Mouse (Mus musculus): ENCODE results near the gene Agap2.

The Agap2 gene

DNA sequence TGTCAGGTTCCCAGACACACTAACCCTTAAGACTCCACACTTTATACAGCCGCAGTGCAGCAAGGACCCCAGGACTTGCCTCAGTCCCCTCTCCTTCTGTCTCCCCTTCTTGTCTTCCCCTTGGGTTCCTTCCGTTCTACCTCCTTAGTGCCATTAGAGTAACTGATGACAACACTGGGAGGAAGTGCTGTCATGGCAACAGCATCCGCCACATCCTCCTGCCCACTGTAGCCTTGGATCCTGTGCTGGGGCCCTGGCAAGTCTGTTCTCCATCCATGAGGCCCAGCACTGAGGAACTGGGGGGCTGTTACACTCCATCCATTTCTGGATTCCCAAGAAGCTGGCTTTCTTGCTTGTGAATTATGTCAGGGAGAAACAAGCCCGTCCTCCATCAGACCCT lies 998 bp downstream of the Agap2 start:
- ATAC-seq (ENCODE audit: low TSS enrichment): peak; percentile 33; the same call in 1 of the 2 replicates

GRCm38 (mm10) chr10:127077515-127077914 lies 2.4 kb downstream of the Agap2 start:
- ATAC-seq (ENCODE audit: low TSS enrichment): no peak

GRCm38 (mm10) chr10:127078001-127078676 lies 3.1 kb downstream of the Agap2 start:
- ATAC-seq (ENCODE audit: low TSS enrichment): peak; percentile 56

DNA sequence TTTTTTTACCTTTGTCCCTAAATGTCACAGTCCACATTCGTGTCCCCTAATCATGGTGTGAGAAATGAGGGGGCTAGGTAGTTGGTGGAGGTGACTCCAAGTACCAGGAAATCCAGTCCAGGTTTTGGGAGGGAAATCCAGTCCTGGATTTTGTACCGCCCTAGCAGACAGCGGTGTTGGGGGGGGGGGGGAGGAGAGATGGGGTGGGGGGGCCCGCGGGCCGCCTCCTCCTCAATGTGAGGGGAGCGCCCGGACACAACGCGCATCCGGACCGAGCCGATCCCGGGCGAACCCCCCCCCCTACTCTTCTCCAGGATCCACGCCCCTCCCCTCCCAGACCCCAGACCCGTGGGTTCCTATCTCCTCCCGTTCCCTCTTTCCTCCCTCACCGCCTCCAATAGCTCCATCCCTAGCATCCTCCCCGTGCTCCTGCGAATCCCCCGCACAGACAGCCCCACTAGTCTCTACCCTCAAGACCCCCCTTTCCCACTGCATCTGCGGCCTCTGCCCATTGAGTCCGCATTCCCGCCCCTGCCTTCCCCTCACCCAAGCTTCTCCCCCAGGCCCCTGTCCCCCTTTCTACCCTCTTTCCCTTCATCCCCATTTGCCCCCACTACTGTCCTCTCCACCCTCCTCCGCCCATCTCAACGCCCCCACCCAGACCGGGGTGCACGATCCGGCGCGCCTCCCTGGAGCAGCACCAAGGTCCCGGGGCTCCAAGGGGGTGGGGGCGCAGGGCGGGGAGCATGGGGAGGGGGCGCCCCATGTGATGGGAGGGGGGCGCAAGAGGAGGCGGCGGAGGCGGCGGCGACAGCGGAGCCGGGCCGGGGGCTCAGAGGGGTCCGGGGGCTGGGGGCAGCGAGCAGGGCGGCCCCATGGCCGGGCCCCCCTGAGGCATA lies 3.8 kb downstream of the Agap2 start:
- ATAC-seq (ENCODE audit: low TSS enrichment): no peak

GRCm38 (mm10) chr10:127079665-127080391 lies 4.7 kb downstream of the Agap2 start:
- no peak for ATAC-seq (ENCODE audit: low TSS enrichment)

- ATAC-seq (ENCODE audit: low TSS enrichment): peak; percentile 6; the same call in 1 of the 2 replicates
Measured at GRCm38 (mm10) chr10:127080901-127081780, 6.1 kb downstream of the Agap2 start.

GRCm38 (mm10) chr10:127081996-127082620 lies 7.0 kb downstream of the Agap2 start:
- 0 out of 2 replicates have a peak, but pooled peaks have one; percentile 15 for ATAC-seq (ENCODE audit: low TSS enrichment)

DNA sequence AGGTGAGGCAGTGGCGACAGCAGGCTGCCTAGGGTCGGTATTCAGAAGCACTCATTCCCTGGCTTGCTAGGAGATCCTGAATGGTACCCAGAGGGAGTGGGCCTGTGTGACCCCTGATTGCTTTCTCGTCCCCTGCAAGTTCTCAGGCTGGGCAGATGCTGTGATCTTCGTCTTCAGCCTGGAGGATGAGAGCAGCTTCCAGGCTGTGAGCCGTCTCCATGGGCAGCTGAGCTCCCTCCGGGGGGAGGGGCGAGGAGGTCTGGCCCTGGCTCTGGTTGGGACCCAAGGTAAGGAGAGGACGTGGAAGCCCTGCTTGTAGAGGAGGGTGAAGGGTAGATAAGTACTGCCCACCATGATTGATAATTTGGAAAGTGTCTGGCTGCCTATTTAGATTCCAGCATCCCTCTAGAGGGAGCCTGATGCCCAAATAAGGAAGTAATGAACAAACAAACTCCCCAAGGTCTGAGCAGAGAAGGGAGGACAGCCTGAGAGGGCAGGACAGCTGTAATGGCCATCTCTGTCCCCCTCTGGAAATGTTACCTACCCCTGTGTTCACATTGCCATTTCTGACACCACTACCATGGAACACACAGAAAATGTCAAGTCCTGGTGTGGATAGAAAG lies 8.3 kb downstream of the Agap2 start:
- no peak for ATAC-seq (ENCODE audit: low TSS enrichment)

DNA sequence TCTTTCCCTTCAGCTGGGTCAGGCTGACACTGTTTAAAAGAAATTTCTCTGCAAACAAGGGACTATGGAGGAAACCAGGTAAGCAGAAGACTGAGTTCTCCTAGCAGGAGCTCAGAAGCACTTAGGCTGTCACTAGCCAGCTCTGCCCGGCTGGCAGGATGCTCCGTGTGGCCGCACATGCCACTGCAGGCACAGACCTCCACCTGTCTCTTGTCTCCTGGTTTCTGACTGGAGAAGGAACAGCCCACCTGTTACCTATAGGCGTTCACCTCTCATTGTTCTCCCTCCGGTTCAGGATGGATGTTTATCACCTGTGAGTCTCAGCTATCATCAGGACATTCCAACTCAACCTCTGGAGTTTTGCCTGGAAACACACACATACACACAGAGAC lies 8.8 kb downstream of the Agap2 start:
- no peak for ATAC-seq (ENCODE audit: low TSS enrichment)

- no peak for ATAC-seq (ENCODE audit: low TSS enrichment)
Measured at GRCm38 (mm10) chr10:127085052-127085451, 10.0 kb downstream of the Agap2 start.

- no peak for ATAC-seq (ENCODE audit: low TSS enrichment)
Measured at GRCm38 (mm10) chr10:127085633-127086032, 10.5 kb downstream of the Agap2 start.

DNA sequence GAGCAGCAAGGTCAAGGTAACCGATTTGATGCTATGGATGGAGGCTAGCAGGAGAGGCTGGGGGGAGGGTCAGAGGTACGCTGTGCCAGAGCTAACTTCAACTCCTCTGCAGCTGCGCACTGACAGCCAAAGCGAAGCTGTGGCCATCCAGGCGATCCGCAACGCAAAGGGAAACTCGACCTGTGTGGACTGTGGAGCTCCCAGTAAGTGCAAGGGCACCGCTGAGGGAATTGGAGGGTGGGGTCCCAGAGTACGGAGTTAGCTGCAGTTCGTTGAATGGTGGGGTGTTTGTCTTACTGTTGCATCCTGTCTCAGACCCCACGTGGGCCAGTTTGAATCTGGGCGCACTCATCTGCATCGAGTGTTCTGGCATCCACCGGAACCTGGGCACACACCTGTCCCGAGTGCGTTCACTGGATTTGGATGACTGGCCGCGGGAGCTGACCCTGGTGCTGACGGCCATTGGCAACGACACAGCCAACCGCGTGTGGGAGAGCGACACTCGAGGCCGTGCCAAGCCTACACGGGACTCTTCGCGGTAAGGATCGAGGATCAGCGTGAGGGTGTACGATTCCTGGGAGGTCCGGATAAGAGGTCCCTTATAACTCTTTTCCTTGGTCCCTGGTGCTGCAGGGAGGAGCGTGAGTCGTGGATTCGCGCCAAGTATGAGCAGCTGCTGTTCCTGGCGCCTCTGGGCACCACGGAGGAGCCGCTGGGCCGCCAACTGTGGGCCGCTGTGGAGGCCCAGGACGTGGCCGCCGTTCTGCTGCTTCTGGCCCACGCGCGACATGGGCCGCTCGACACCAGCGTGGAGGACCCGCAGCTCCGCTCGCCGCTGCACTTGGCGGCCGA lies 15.7 kb downstream of the Agap2 start:
- peak; percentile 8; the same call in 1 of the 2 replicates for ATAC-seq (ENCODE audit: low TSS enrichment)

- peak; percentile 8; the same call in 1 of the 2 replicates for ATAC-seq (ENCODE audit: low TSS enrichment)
Measured at GRCm38 (mm10) chr10:127091507-127092396, 16.7 kb downstream of the Agap2 start.

- no peak for ATAC-seq (ENCODE audit: low TSS enrichment)
Measured at GRCm38 (mm10) chr10:127092742-127093141, 17.7 kb downstream of the Agap2 start.

DNA sequence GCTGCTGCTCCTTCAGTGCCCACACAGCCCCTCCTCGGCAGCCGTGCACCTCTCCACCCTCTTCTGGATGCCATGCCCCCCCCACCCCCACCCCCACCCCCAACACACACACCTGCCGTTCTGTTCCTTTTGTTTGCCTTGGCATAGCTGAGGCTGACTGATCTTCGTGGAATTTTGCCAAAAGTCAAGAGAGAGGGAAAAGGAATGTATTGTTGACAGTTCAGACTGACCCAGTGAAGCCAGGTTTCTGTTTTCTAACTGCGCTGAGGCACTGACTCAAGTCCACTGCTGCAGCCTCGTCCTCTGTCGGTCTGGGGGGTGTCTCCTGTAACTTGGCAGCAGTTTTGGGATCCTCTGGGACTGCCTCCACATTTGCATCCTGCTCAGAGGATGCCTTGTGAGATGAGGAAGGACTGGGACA lies 19.3 kb downstream of the Agap2 start:
- peak; percentile 5; the same call in 1 of the 2 replicates for ATAC-seq (ENCODE audit: low TSS enrichment)

GRCm38 (mm10) chr10:127098514-127098913 lies 23.4 kb downstream of the Agap2 start:
- ATAC-seq (ENCODE audit: low TSS enrichment): no peak

- no peak for ATAC-seq (ENCODE audit: low TSS enrichment)
Measured at GRCm38 (mm10) chr10:127099191-127099590, 24.1 kb downstream of the Agap2 start.

DNA sequence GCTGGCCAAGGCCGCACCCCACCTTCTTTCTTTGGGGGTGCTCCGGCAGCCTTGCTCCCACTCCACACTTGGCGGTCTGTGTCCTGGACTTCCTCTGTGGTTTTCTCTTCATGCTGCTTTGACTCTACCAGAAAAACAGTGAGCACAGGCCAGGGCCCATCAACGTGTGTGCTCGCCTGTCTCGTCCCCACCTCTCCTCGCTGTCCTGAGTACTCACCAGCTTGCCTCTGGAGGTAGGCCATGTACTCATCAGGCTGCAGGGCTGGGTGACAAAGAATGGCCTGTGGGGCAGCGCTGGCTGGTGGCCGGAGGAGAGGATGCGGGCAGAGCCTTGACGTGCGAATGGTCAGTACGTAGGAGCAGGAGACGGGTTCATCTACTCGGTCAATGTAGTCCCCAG lies 24.8 kb downstream of the Agap2 start:
- ATAC-seq (ENCODE audit: low TSS enrichment): no peak
